Mouse (Mus musculus) thymus, adult 2 months (tissue): Measurements from ENCODE around the gene Shank2.

Experiments used
- CTCF ChIP-seq: fragments of 200-500 bp; IDR thresholded peaks from 2 replicates; pipeline ENCODE4 v1.5.1; 2012; ENCODE audit warnings: mild to moderate bottlenecking, control low read depth, low read length, moderate library complexity, borderline replicate concordance; ENCODE audit not compliant: control insufficient read depth, poor library complexity, insufficient read depth; ENCODE audit errors: extremely low read depth
- POLR2A ChIP-seq: fragments of 200-500 bp; IDR thresholded peaks from 2 replicates; pipeline ENCODE4 v1.6.1; 2012; ENCODE audit warnings: mild to moderate bottlenecking, low read length, control low read depth, moderate library complexity; ENCODE audit not compliant: control insufficient read depth, poor library complexity, insufficient read depth; ENCODE audit errors: extremely low read depth

- TF ChIP-seq CTCF (no peak), POLR2A (no peak)
Measured at GRCm38 (mm10) chr7:144236802-144237201, 235.1 kb downstream of the Shank2 start.
